Mouse (Mus musculus): ENCODE results near the gene Ccdc153. TPM values are rescaled to one million over a fixed set of nuclear protein-coding genes. Genes with fewer than 3 reads are reported as not detected.

The Ccdc153 gene
- not detected for polyA plus RNA-seq (2015; fragmentation: Illumina TruSeq; extraction: RNeasy Lipid Tissue Mini Kit (QIAGEN cat#74804); ENCODE audit: insufficient read depth, low replicate concordance)

DNA sequence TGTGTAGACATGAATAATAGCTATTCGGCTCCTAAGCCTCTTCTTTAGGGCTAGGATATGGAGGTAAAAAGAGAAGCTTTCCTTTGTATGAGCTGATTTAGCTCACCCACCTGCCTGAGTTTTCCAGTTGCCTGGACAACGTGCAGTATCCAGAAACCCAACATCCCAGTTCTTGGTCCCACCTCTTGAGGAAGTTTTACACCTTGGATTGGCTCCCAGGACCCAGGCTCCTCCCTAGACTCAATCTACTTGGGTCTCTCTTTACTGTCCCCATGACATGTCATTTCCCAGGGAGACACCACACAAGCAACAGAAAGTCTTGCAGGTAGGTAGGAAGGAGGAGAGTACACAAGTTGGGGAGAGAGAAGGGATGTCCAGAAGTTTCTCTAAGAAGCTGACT, at the start of gene Ccdc153:
Ccdc153 (plus strand) TSS at position 278 of the 400 bp plus-strand sequence.

DNA sequence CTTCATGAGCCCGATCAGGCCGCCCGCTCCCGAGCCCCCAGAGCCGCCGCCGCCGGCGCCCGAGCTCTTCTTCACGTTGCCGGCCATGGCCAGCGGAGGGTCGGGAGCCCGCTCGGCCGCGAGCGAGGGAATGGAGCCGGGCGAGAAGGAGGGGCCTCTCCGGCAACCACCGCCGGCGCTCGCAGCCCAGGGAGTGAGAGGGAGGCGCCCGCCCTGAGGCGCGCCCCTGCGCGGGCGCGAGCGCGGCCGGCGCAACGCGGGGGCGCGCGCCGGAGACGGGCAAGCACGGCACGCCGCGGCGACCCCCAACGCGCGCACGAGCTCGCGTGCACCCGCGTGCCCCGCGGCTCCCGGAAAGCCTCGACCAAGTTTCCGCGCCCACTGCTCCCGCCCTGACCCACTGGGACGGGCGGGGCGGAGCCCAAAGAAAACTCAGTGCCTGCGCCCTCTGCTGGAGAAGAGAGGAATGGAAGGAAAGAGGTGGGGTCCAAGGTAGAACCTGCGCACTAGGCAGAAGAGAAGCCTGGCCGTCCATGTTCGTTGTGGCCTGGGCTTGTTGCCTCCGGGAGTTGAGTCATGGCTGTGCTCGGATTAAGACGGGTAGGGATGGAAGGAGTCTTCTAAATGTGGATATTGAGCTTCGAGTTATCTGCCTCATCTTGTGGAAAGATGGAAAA, 6.5 kb upstream of the Ccdc153 start, which contains the start of gene Cbl:
Cbl (minus strand) TSS at position 248 of the 677 bp plus-strand sequence.

DNA sequence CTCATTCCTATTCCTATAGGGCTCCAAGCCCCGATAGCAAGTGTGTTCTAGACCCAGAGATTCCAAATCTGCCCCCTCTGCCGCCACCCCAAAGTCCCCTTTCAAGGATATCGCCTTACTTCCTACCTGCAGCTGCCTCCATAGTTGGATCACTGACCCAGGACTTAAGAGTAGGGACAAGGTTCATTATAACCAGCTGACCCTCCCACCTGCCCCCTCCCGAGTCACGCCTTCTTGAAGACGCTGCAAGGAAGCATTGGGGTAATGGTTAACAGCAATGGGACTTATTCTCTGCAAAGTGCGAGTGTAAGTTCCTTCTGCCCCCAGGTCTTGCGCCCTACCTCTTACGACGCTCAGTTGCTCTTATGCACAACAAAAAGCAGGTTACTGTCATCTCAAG, 10.8 kb downstream of the Ccdc153 start, which contains the start of gene Pdzd3:
Pdzd3 (minus strand) TSS at position 158 of the 400 bp plus-strand sequence.

GRCm38 (mm10) chr9:44268432-44268831, 28.0 kb downstream of the Ccdc153 start, which contains the start of gene Nlrx1:
Nlrx1 (minus strand) TSS chr9:44268599.

DNA sequence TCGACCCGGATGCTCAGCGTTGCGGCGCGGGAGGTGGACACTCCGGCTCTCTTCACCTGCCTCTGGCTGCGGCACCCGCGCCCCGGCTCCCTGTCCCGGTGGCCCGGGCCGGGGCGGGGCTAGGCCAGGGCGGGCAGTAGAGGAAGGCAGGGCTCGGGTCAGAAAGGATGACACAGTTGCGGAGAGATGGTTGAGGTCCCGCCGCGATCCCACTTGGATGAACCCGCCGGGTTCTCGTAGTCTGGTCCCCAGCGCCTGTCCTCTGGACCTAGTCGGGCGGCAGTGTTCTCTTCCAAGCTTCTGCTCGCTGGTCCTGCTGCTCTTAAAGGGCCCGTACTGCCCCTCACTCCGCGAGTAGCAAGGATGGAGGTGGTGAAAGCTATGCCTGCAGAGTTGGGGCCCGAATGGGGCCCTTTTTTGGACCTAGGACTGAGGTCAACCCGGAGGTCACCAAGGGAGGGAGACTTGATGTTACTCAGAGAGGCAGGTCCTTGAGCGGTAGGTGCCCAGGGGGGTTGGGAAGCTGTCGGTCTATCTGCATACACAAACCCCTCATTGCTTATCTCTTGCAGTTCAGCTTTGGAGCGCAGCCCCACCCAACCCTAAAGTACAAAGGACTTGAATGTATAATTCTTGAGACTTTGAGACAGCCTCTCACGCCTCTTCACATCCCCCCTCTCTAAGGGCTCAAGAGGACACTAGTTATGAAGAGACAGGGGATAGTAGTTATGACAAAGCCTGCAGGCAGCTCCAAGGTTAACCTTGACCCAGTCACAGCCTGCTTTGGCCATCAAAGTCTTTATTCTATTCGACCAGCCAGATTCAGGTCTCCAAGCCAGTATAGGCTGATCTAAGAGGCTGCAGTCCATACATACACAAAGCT, 47.8 kb downstream of the Ccdc153 start, which contains the start of gene Abcg4:
Abcg4 (minus strand) TSS at position 540 of the 883 bp plus-strand sequence.

Other genes starting within 250 kb of the Ccdc153 start
- gene Thy1, start 197.3 kb upstream of the Ccdc153 start, polyA plus RNA-seq (2015; fragmentation: Illumina TruSeq; extraction: RNeasy Lipid Tissue Mini Kit (QIAGEN cat#74804); ENCODE audit: insufficient read depth, low replicate concordance): 130 TPM
- 0.69 TPM for gene Usp2, start 173.7 kb upstream of the Ccdc153 start, polyA plus RNA-seq (2015; fragmentation: Illumina TruSeq; extraction: RNeasy Lipid Tissue Mini Kit (QIAGEN cat#74804); ENCODE audit: insufficient read depth, low replicate concordance)
- not detected for gene Mfrp, start 138.9 kb upstream of the Ccdc153 start, polyA plus RNA-seq (2015; fragmentation: Illumina TruSeq; extraction: RNeasy Lipid Tissue Mini Kit (QIAGEN cat#74804); ENCODE audit: insufficient read depth, low replicate concordance)
- gene C1qtnf5, start 133.4 kb upstream of the Ccdc153 start, polyA plus RNA-seq (2015; fragmentation: Illumina TruSeq; extraction: RNeasy Lipid Tissue Mini Kit (QIAGEN cat#74804); ENCODE audit: insufficient read depth, low replicate concordance): 1.6 TPM
- not detected for gene Gm49380, start 127.2 kb upstream of the Ccdc153 start, polyA plus RNA-seq (2015; fragmentation: Illumina TruSeq; extraction: RNeasy Lipid Tissue Mini Kit (QIAGEN cat#74804); ENCODE audit: insufficient read depth, low replicate concordance)
- gene Rnf26, start 127.2 kb upstream of the Ccdc153 start, polyA plus RNA-seq (2015; fragmentation: Illumina TruSeq; extraction: RNeasy Lipid Tissue Mini Kit (QIAGEN cat#74804); ENCODE audit: insufficient read depth, low replicate concordance): 10.6 TPM
- gene Mcam, start 106.2 kb upstream of the Ccdc153 start, polyA plus RNA-seq (2015; fragmentation: Illumina TruSeq; extraction: RNeasy Lipid Tissue Mini Kit (QIAGEN cat#74804); ENCODE audit: insufficient read depth, low replicate concordance): 15.1 TPM
- gene Cbl, start 6.6 kb upstream of the Ccdc153 start, polyA plus RNA-seq (2015; fragmentation: Illumina TruSeq; extraction: RNeasy Lipid Tissue Mini Kit (QIAGEN cat#74804); ENCODE audit: insufficient read depth, low replicate concordance): 112 TPM
- gene Pdzd3, start 10.8 kb downstream of the Ccdc153 start, polyA plus RNA-seq (2015; fragmentation: Illumina TruSeq; extraction: RNeasy Lipid Tissue Mini Kit (QIAGEN cat#74804); ENCODE audit: insufficient read depth, low replicate concordance): 0.10 TPM
- 2.2 TPM for gene Nlrx1, start 27.9 kb downstream of the Ccdc153 start, polyA plus RNA-seq (2015; fragmentation: Illumina TruSeq; extraction: RNeasy Lipid Tissue Mini Kit (QIAGEN cat#74804); ENCODE audit: insufficient read depth, low replicate concordance)
- gene Abcg4, start 47.9 kb downstream of the Ccdc153 start, polyA plus RNA-seq (2015; fragmentation: Illumina TruSeq; extraction: RNeasy Lipid Tissue Mini Kit (QIAGEN cat#74804); ENCODE audit: insufficient read depth, low replicate concordance): 1.8 TPM
- gene Hinfp, start 65.0 kb downstream of the Ccdc153 start, polyA plus RNA-seq (2015; fragmentation: Illumina TruSeq; extraction: RNeasy Lipid Tissue Mini Kit (QIAGEN cat#74804); ENCODE audit: insufficient read depth, low replicate concordance): 40.4 TPM
- gene C2cd2l, start 79.6 kb downstream of the Ccdc153 start, polyA plus RNA-seq (2015; fragmentation: Illumina TruSeq; extraction: RNeasy Lipid Tissue Mini Kit (QIAGEN cat#74804); ENCODE audit: insufficient read depth, low replicate concordance): 5.9 TPM
- gene Dpagt1, start 85.3 kb downstream of the Ccdc153 start, polyA plus RNA-seq (2015; fragmentation: Illumina TruSeq; extraction: RNeasy Lipid Tissue Mini Kit (QIAGEN cat#74804); ENCODE audit: insufficient read depth, low replicate concordance): 16.7 TPM
- 18.5 TPM for gene H2afx, start 94.0 kb downstream of the Ccdc153 start, polyA plus RNA-seq (2015; fragmentation: Illumina TruSeq; extraction: RNeasy Lipid Tissue Mini Kit (QIAGEN cat#74804); ENCODE audit: insufficient read depth, low replicate concordance)
- gene Hmbs, start 103.6 kb downstream of the Ccdc153 start, polyA plus RNA-seq (2015; fragmentation: Illumina TruSeq; extraction: RNeasy Lipid Tissue Mini Kit (QIAGEN cat#74804); ENCODE audit: insufficient read depth, low replicate concordance): 79.9 TPM
- 50.6 TPM for gene Vps11, start 121.0 kb downstream of the Ccdc153 start, polyA plus RNA-seq (2015; fragmentation: Illumina TruSeq; extraction: RNeasy Lipid Tissue Mini Kit (QIAGEN cat#74804); ENCODE audit: insufficient read depth, low replicate concordance)
- gene Hyou1, start 138.8 kb downstream of the Ccdc153 start, polyA plus RNA-seq (2015; fragmentation: Illumina TruSeq; extraction: RNeasy Lipid Tissue Mini Kit (QIAGEN cat#74804); ENCODE audit: insufficient read depth, low replicate concordance): 55.2 TPM
- 15.4 TPM for gene Slc37a4, start 156.2 kb downstream of the Ccdc153 start, polyA plus RNA-seq (2015; fragmentation: Illumina TruSeq; extraction: RNeasy Lipid Tissue Mini Kit (QIAGEN cat#74804); ENCODE audit: insufficient read depth, low replicate concordance)
- gene Rps25, start 166.5 kb downstream of the Ccdc153 start, polyA plus RNA-seq (2015; fragmentation: Illumina TruSeq; extraction: RNeasy Lipid Tissue Mini Kit (QIAGEN cat#74804); ENCODE audit: insufficient read depth, low replicate concordance): 4,145 TPM
- gene Trappc4, start 166.9 kb downstream of the Ccdc153 start, polyA plus RNA-seq (2015; fragmentation: Illumina TruSeq; extraction: RNeasy Lipid Tissue Mini Kit (QIAGEN cat#74804); ENCODE audit: insufficient read depth, low replicate concordance): 70.1 TPM
- gene Ccdc84, start 177.9 kb downstream of the Ccdc153 start, polyA plus RNA-seq (2015; fragmentation: Illumina TruSeq; extraction: RNeasy Lipid Tissue Mini Kit (QIAGEN cat#74804); ENCODE audit: insufficient read depth, low replicate concordance): 54.6 TPM
- 0.65 TPM for gene Foxr1, start 200.5 kb downstream of the Ccdc153 start, polyA plus RNA-seq (2015; fragmentation: Illumina TruSeq; extraction: RNeasy Lipid Tissue Mini Kit (QIAGEN cat#74804); ENCODE audit: insufficient read depth, low replicate concordance)
- gene Upk2, start 214.3 kb downstream of the Ccdc153 start, polyA plus RNA-seq (2015; fragmentation: Illumina TruSeq; extraction: RNeasy Lipid Tissue Mini Kit (QIAGEN cat#74804); ENCODE audit: insufficient read depth, low replicate concordance): not detected
- 6.5 TPM for gene Bcl9l, start 242.1 kb downstream of the Ccdc153 start, polyA plus RNA-seq (2015; fragmentation: Illumina TruSeq; extraction: RNeasy Lipid Tissue Mini Kit (QIAGEN cat#74804); ENCODE audit: insufficient read depth, low replicate concordance)

Measured in spleen, adult 10 weeks (tissue).